Mouse (Mus musculus) embryonic facial prominence, embryonic 11.5 days (tissue): ENCODE results near the gene Dnaaf1. TPM values are rescaled to one million over a fixed set of nuclear protein-coding genes. Genes with fewer than 3 reads are reported as not detected.

Experiments used
- ATAC-seq: fragments of 200-750 bp; cut with Nextera tagmentation; replicated peaks from 2 replicates; pipeline ENCODE4 v1.8.0; 2017; ENCODE audit warnings: low read depth; ENCODE audit not compliant: insufficient number of reproducible peaks, low FRiP score, low TSS enrichment
- DNase-seq: peaks from one replicate; pipeline ENCODE4 v3.0.0-alpha.2; 2015; ENCODE audit warnings: low spot score
- H3K27ac ChIP-seq: fragments of 300-500 bp; sonication (generic); replicated peaks from 2 replicates; pipeline ENCODE4 v1.5.1; 2014; ENCODE audit warnings: mild to moderate bottlenecking, low read depth, low read length, control low read depth
- H3K27me3 ChIP-seq: fragments of 300-500 bp; sonication (generic); 2 replicates; pipeline ENCODE4 v1.6.1; 2014; ENCODE audit warnings: mild to moderate bottlenecking, low read length, moderate library complexity, mixed read lengths; ENCODE audit not compliant: control insufficient read depth, insufficient read depth
- H3K36me3 ChIP-seq: fragments of 300-500 bp; sonication (generic); replicated peaks from 2 replicates; pipeline ENCODE4 v1.6.1; 2014; ENCODE audit warnings: low read depth, mild to moderate bottlenecking, low read length, moderate library complexity, mixed read lengths; ENCODE audit not compliant: control insufficient read depth, insufficient read depth
- H3K4me1 ChIP-seq: fragments of 300-500 bp; sonication (generic); 2 replicates; pipeline ENCODE4 v1.6.1; 2014; ENCODE audit warnings: low read length, mixed read lengths; ENCODE audit not compliant: control insufficient read depth, insufficient read depth
- H3K4me2 ChIP-seq: fragments of 300-500 bp; sonication (generic); 2 replicates; pipeline ENCODE4 v1.6.1; 2014; ENCODE audit warnings: low read depth, mild to moderate bottlenecking, control low read depth, low read length, moderate library complexity
- H3K4me3 ChIP-seq: fragments of 300-500 bp; sonication (generic); 2 replicates; pipeline ENCODE4 v1.5.1; 2014; ENCODE audit warnings: low read depth, low read length, control low read depth
- H3K9ac ChIP-seq: fragments of 300-500 bp; sonication (generic); replicated peaks from 2 replicates; pipeline ENCODE4 v1.6.1; 2014; ENCODE audit warnings: mild to moderate bottlenecking, control low read depth, low read length
- H3K9me3 ChIP-seq: fragments of 300-500 bp; sonication (generic); replicated peaks from 2 replicates; pipeline ENCODE4 v1.6.1; 2016; ENCODE audit warnings: mild to moderate bottlenecking, low read length, inconsistent platforms, mixed read lengths; ENCODE audit not compliant: control insufficient read depth
- WGBS: fragments of 180-500 bp; shearing (Covaris S2); extraction: QIAGEN DNeasy Blood & Tissue Kit; methylation state at CpG from one replicate; pipeline ENCODE4 v1.1.7; 2014; 5-methylcytosine and 5-hydroxymethylcytosine counted together
- polyA plus RNA-seq: library from polyadenylated mRNA; unstranded; fragments of >200 nt; fragmentation: Nextera tagmentation; extraction: Ambion mirVana; gene quantifications from 2 replicates; pipeline ENCODE4 v1.2.1, GENCODE M21; 2014

The Dnaaf1 gene
- polyA plus RNA-seq, 1 experiment from 2014 or later = not detected

DNA sequence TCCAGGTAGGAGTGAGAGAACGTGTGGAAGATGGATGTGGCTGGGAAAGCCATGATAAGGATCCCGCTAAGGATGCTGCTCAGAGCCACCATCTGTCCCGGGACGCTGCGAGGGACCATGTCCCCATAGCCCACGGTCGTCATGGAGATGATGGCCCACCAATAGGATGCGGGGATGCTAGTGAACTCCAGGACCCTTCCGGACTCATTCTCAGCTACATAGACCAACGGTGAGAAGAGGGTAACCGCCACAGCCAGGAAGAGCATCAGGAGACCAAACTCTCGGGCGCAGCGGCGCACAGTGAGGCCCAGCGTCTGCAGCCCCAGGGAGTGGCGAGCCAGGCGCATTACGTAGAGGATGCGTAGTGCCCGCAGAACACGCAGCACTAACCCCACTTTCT, 50.8 kb downstream of the Dnaaf1 start:
- no peak overlapping the region for H3K27ac ChIP-seq
- H3K27me3 ChIP-seq = no peaks in the 10 kb centered on the region
- ATAC-seq (no peak), DNase-seq (no peak)
- no peak overlapping the region for H3K4me3 ChIP-seq
- H3K36me3 ChIP-seq = no peaks in the 10 kb centered on the region
- H3K9me3 ChIP-seq = no peaks in the 10 kb centered on the region
- H3K4me1 ChIP-seq = no peaks in the 10 kb centered on the region
- H3K9ac ChIP-seq = no peak overlapping the region
- WGBS = 84% methylated on average over 22 of the region's 22 CpGs
- no peak overlapping the region for H3K4me2 ChIP-seq

DNA sequence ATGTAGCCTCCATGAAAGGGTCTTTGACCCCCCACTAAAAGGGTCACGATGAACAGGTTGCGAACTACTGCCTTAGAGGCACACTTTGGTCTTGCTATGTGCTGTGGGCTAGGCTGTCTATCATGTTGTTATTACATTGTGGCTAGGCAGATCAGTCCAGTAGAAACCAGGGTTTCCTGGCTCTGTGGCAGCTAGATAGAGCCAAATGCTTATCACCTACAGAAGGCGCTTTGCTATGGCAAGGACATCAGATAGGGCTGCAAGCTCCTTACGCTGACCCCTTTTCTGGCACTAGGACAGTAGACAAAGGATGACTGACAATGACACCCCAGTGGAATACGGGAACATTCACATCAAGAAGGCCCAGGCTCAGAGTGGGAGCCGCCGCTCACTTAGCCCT, 52.2 kb downstream of the Dnaaf1 start:
- Histone ChIP-seq H3K4me2 (no peak overlapping the region), H3K27ac (no peak overlapping the region), H3K4me3 (no peak overlapping the region), H3K9ac (no peak overlapping the region), H3K9me3 (no peaks in the 10 kb centered on the region), H3K36me3 (no peaks in the 10 kb centered on the region), H3K4me1 (no peaks in the 10 kb centered on the region), H3K27me3 (no peaks in the 10 kb centered on the region)
- no peak for ATAC-seq
- WGBS = 78% methylated on average over 7 of the region's 7 CpGs
- no peak for DNase-seq

DNA sequence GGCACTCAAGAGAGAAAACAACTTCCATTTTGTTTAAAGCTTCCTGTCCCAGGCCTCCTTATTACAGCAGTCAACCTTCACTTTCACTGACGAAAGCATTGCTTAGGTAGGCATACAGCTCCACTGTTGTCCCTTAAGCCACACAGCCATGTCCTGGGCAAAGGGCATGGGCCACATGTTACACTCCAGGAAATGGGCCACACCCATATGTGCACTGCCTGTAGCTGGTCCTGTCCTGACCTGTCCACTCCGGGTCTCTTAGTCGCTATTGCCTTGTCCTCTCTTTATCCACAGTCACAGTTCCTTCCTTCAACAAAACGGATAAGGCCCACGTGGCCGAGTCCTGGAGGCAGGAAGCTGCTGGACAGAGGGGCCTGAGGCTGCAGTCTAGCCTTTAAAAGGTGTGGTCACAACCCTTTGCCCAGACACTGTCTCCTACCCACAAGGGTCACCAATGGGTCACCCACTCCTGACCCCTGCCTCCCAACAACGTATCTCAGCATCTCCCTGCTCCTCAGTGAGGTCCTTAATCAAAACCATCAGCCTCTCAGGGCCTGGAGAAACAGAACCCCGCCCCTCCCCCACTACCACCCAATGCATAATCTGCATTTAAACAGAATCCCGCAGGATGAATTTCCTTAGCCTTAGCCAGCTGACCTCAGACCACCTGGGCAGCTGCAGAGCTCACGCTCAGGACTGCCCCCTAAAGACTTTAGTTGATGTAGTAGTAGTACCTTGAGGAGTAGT, 52.8 kb downstream of the Dnaaf1 start:
- Histone ChIP-seq H3K9me3 (no peaks in the 10 kb centered on the region), H3K9ac (no peak overlapping the region), H3K4me3 (no peak overlapping the region), H3K36me3 (no peaks in the 10 kb centered on the region), H3K4me2 (no peak overlapping the region), H3K27ac (no peak overlapping the region; the same call in 1 of the 2 replicates), H3K27me3 (no peaks in the 10 kb centered on the region), H3K4me1 (no peaks in the 10 kb centered on the region)
- ATAC-seq = 0 out of 2 replicates have a peak, but pooled peaks have one; percentile 59
- DNase-seq = peak; percentile 79
- WGBS = 24% methylated on average over 10 of the region's 10 CpGs

DNA sequence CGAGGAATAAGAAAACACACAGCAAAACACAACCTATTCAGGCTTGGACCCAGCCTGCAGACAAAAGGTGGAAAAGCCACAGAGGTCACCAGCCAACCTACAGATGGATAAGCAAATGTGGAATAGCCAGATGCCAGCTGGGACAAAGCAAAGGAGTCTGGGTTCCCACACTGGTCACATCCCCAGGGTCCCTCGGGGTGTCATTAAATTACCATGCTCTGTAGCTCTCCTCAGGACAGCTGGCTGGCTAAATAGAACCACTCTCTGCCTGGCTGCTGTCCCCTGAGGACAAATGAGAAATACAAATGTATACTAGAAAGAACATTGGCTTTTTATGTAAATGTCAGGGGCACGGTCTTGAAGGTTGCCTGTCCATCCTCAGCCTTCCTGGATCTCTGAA, 55.8 kb downstream of the Dnaaf1 start:
- Histone ChIP-seq H3K4me2 (no peak overlapping the region), H3K27ac (no peak overlapping the region), H3K4me3 (no peak overlapping the region), H3K9ac (no peak overlapping the region), H3K9me3 (no peaks in the 10 kb centered on the region), H3K4me1 (peaks cover 4% of the 10 kb centered on the region), H3K27me3 (peaks cover 9% of the 10 kb centered on the region), H3K36me3 (no peaks in the 10 kb centered on the region)
- 24% methylated on average over 3 of the region's 3 CpGs for WGBS
- DNase-seq (no peak), ATAC-seq (no peak)

DNA sequence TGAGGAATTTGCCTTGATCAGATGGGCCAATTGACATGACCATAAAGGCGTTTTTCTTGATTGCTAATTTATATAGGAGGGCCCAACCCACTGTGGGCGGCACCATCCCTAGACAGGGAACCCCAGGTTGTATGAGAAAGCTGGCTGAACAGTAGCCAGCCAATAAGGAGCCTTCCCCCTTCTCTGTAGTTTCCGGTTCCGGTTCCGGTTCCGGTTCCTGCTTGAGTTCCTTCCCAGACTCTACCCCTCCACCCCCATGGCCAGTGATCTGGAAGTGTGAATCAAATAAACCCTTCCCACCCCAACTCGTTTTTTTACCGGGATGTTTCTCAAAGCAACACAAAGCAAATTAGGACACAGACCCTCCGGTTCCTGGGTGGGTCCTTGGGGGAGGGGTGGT, 57.2 kb downstream of the Dnaaf1 start:
- no peak overlapping the region for H3K27ac ChIP-seq
- peaks cover 9% of the 10 kb centered on the region for H3K27me3 ChIP-seq
- H3K36me3 ChIP-seq = no peaks in the 10 kb centered on the region
- no peak overlapping the region for H3K9ac ChIP-seq
- H3K4me3 ChIP-seq = no peak overlapping the region
- no peaks in the 10 kb centered on the region for H3K9me3 ChIP-seq
- DNase-seq (no peak), ATAC-seq (no peak)
- H3K4me1 ChIP-seq = peaks cover 4% of the 10 kb centered on the region
- no peak overlapping the region for H3K4me2 ChIP-seq
- WGBS = 84% methylated on average over 9 of the region's 9 CpGs

DNA sequence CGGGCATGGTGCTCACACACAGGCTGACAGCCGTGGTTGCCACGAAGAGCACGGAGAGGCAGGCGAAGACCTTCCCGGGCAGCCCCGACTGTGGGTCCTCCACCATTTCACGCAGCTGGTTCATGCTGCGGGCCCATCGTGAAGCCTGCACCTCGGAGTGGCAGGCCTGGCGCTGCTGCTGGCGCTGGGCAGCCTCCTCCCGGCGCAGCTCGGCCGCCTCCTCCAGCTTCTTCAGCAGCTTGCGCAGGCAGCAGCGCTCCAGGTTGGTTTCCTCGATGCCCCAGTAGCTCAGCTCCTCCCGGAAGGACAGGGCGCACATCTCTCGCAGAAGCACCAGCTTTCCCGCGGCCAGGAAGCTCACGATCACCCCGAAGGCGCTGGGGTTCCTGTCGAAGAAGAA, 57.9 kb downstream of the Dnaaf1 start:
- Histone ChIP-seq H3K9ac (peak overlapping the region; percentile 13; the same call in 1 of the 2 replicates), H3K4me1 (peaks cover 4% of the 10 kb centered on the region), H3K27ac (no peak overlapping the region), H3K36me3 (no peaks in the 10 kb centered on the region), H3K4me3 (no peak overlapping the region), H3K4me2 (peak overlapping the region; percentile 4; the same call in 1 of the 2 replicates), H3K9me3 (no peaks in the 10 kb centered on the region), H3K27me3 (peaks cover 9% of the 10 kb centered on the region)
- ATAC-seq (no peak), DNase-seq (no peak)
- 52% methylated on average over 29 of the region's 29 CpGs for WGBS

DNA sequence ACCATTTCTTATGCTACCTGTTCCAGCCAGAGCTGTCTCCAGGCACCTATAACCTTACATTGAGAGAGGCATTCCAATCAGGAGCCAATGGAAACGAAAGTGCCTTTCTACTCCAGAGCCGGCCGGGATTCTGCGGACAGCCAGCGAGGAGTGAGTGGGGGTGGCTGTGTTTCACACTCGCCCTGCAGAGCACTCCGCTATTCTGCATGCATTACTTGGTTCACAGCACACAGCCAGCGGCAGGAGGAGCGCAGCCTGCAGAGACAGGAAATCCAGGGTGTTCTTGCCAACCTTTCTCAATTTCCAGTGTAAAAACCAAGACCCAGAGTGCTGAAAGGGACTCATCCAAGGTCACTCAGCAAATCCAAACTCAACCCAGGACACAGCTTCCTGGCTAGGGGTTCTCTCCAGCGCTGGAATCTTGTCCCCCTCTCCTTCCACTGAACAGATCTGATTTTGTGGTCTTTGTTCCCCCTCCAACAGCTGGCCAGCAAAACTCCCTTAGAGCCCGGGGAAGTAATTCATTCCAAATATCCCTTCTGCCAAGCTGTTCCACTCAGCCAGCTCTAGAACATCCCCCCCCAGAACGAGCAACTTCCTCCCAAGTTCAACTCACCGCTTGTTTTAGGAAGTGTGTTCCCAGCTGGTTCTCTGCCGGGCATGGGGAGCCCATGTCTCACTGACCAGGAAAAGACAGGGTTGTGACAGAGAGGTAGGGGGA, 59.7 kb downstream of the Dnaaf1 start:
- no peak for ATAC-seq
- H3K4me1 ChIP-seq = peaks cover 4% of the 10 kb centered on the region
- no peak overlapping the region for H3K9ac ChIP-seq
- DNase-seq = no peak
- WGBS = 28% methylated on average over 14 of the region's 14 CpGs
- no peaks in the 10 kb centered on the region for H3K36me3 ChIP-seq
- no peaks in the 10 kb centered on the region for H3K9me3 ChIP-seq
- peaks cover 9% of the 10 kb centered on the region for H3K27me3 ChIP-seq
- no peak overlapping the region for H3K4me3 ChIP-seq
- no peak overlapping the region for H3K4me2 ChIP-seq
- no peak overlapping the region for H3K27ac ChIP-seq

DNA sequence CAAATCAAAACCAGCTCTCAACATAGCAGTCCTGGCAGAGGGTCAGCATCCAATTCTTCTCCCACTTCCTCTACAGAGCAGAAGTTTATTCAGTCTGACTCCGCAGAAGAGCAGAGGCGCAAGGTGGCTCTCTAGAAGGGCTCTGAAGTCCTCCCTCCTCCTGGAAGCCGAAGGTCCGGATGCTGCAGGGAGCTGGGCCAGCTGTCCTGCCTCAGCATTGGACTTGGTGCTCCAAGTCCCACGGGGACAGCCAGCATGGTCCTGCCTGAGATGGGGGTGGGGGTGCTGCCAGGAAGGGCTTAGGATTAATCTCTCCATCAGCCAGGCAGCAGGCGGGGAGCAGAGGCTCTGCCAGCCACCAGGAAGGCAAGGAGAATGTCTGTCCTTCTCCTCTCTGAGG, 60.3 kb downstream of the Dnaaf1 start, which contains the start of gene Kcng4:
Kcng4 (minus strand) TSS at position 303 of the 400 bp plus-strand sequence.
- Histone ChIP-seq H3K27ac (no peak within 1 kb of the TSS), H3K9me3 (no peaks in the 10 kb centered on the region), H3K4me1 (peaks cover 4% of the 10 kb centered on the region), H3K4me3 (no peak within 1 kb of the TSS), H3K4me2 (no peak within 1 kb of the TSS; the same call in 1 of the 2 replicates), H3K9ac (no peak within 1 kb of the TSS), H3K36me3 (no peaks in the 10 kb centered on the region), H3K27me3 (peaks cover 9% of the 10 kb centered on the region)
- WGBS = 28% methylated on average over 6 of the region's 6 CpGs
- ATAC-seq = no peak
- no peak for DNase-seq
